Mouse (Mus musculus): ENCODE measurements at regions not wholly inside any gene's neighbourhood (a gene's known extent, or its start where the extent isn't known, plus 50 kb on each side); places are given as distances from the start of the nearest gene placed in this dataset.

DNA sequence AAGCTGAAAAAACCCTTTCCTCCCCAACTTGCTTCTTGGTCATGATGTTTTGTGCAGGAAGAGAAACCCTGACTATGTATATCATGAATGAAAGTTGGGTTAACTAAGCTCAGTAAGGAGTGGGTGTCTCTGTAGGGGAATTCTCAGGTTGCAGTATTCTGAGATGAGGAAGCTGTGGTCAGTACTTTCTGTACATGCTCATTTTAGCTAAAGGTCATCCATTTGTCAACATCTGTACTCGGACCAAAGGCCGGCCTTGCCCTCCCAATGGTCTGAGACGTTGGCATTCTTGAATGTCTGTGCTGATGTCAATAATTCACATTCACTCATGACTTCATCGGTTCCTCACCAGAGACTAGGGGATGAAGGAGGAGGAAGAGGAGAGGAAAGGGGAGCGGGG, 94.9 kb upstream of the Parp11 start:
- no peak for DNase-seq

DNA sequence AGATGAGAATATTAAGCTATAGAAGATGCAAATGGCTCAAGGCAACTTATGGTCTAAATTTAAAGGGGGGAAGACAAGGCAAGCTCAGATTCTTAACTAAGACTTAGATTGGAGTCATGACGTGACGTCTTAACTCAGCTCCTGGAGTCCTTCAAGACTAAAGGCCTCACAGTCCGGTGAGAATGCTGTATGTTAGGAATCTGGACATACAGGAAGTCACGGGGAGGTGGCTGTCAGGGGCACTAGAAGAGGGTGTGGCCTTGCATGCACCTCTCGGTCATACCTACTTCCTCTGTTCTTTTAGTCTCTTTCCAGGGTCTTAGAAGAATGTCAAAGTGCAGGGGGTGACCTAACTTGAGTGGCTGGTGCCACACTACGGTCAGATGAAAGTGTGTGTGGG, 91.5 kb upstream of the Parp11 start:
- no peak for DNase-seq

DNA sequence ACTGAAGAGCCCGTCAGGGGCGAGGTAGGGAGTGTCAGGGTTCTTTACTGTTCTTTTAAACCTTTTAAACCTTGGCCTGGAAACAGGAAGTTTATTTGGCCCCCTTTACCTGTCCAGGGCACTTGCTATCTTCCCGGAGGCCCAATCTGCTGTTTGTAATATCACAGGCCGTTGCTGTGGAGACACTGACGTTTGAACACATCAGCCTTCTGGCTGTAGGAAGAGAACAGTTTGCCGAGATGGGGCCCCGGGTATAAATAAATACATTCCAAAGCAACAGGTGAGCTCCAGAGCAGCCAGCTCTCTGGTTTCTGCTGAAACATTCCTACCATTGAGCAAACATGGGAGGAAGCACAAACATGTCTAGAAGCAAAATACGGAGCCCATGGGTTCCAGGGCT, 90.2 kb upstream of the Parp11 start:
- no peak for DNase-seq

DNA sequence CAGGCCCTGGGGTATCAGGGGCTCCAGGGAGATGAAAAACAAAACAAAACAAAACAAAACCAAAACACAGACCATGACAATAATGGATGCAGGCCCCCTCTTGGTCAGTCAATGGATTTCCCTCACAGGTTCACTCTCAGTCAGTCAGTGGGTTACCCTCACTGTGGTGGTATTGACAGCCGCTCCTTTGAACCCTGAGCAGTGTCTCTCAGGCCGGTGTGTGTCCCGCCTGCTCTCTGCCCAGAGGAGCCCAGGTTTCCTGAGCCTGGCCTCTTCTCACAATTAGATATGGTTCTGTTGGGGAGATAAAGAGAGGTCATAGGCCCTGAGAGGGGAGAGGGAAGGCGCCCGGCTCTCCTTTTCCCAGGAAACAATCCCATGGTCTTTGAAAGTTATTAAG, 87.8 kb upstream of the Parp11 start:
- DNase-seq = no peak

DNA sequence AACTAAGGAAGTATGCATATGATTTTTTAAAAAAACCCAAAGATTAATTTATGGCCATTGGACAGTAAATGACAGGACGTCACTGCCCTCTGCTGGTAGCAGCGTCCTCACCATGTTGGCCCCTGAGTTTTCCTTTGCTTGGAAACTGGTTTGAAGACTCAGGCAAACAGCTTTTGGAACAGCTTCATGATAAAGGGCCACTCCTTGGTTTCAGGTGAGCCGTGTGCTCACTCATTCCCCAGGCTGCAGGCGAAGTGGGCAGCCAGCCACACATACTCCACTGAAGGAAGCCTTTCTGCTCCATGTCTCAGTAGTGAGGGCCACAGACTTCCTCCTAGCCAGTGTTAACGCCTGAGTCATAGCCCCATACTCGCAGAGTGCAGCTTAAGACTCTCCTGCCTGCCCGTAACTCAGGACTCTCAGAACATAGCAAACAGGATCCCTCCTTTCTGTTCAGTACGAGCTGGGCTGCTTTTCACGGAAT, 87.2 kb upstream of the Parp11 start:
- DNase-seq = peak; percentile 70

DNA sequence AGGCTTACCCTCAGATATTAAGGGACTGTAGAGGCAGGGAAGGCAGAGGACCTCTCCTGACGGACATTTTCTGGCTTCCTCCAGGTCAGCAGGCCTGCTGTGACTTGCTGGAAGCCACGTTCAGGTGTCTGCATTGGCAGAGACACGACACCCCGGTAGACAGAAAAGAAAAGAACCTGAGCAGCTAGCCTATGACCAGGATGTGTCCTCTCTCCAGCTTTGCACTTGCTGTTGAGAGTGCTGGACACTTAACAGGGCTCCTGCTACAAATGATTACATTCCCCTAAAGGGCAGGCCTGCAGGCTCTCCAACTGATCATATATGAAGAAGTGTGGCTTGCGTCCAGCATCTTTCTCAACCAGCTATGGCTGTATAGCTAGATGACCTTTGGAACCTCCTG, 84.5 kb upstream of the Parp11 start:
- DNase-seq = no peak

DNA sequence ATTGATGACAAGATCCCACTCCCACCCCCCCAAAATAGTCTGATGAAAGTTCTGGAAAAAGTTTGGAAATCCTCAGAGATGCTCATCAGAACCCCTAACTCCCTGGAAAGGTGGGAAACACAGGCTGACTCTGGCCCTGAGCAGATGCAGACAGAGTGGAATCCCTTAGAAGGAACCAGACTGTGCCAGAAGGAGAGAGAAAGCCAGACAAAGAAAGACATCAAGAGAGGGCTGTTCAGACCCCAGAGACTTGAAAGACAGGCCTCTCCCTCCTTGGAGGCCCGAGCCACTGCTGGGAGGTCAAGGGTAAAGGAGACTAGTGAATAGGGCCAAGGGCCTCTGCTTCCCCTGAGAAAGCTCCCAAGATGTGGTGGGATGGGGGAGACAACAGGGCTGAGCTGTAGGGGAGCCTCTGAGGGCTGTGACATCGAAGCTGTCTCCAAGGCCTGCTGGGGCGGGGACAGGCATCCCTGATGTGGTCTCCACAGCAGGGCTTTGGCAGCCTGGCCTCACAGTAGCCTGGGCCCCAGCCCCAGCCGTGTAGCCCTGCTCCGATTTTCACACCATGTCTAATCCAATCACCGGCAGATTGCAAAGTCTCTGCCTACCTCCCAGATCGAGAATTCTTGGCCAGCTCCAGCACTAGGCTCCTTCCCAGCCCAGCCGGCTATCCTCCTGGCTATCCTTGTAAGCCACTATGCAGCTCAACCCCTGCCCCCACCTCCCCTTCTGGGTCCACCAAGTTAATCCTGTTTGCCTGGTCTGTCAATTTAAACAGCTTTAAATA, 83.5 kb upstream of the Parp11 start:
- no peak for DNase-seq

DNA sequence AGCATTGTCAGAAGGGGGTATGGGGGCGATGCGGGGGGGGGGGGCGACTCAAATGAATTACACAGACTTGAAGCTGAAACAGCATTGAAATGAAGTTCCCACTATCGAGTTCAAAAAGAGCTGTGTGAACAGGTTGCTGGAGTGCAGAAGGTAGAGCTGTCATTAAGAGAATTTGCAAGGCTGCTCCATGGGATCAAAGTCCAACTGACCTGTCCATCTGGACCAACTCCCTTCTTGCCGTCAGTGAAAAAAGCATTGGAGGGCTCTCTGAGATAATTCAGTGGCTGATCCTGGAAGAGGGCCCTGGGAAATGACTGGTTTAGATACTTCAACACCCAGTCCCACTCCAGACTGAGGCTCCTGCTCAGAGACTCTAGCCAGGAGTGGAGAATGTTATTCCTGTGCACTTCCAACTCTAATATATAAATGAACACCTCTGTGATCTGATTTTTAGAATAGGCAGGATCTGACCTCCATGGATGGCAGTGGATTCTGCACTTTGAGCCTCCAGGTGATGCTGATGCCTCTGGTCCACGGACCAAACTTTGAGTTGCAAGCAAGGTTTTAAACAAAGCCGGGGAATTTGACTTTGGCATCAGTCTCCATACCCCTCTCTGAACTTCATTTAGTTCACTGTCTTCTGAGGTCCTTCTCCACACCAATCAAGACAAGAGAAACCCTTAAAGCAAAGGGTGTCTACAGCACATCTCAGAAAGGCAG, 82.6 kb upstream of the Parp11 start:
- no peak for DNase-seq

DNA sequence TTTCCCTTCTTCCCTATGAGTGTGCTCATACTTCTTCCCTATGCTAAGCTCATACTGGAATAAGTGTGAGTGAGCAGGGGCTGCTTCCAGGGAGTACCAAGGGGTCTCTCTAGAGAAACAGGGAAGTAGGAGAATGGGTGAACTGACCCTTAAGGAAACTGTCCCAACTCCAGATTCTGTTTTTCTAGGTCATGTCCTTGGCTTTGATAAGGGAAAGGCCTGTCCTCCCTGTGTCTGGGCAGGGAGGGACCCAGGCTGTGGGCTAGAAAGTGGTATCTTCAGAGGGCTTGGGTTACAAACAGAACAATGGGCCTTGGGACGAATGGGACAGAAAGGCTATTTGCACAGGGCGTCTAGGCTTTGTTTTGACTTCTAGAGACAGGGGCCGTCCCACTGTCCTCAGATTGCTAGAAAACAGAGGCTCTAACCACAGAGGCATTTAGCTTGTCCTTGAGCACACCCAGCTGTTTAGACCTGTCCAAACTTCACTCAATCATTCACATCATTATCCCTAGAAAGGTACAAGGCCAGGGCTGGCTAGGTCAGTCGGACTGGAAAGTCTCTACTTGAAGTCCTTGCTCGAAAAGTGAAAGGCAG, 82.0 kb upstream of the Parp11 start:
- DNase-seq = no peak

DNA sequence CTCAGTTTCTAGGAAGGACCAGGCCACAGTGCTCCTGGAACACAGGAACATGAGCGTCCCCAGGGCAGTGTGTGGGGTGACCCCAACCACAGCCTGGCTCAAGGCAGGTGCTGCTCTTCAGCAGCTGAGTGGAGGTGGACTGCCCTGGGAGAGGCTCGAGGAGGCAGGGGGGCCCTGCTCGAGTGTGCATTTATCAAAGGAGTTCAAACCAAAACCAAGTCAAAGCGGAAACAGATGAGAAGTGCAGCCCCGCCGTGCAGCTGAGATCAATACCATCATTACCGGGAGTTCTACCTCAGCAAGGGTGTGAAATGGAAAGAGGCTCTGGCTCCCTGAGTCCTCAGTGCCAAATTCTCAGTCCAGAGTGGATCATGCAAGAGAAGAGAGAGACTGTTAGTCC, 81.4 kb upstream of the Parp11 start:
- no peak for DNase-seq

DNA sequence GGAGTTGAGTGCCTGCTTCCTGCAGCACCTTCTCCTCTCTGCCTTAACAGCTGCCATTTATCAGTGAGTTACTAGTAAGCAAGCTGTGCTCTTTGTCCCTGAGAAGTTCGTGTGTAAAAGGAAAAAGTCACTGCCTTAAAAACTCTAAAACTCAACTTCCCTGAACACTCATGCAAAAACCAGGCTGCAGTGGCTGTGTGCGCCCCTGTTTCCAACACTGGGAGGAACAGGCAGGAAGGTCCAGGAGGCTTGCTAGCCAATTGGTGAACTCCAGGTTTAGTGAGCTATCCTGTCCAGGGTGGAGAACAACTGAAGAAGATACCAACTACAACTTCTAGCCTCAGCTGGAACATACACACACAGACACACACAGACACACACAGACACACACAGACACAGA, 81.0 kb upstream of the Parp11 start:
- DNase-seq = no peak

DNA sequence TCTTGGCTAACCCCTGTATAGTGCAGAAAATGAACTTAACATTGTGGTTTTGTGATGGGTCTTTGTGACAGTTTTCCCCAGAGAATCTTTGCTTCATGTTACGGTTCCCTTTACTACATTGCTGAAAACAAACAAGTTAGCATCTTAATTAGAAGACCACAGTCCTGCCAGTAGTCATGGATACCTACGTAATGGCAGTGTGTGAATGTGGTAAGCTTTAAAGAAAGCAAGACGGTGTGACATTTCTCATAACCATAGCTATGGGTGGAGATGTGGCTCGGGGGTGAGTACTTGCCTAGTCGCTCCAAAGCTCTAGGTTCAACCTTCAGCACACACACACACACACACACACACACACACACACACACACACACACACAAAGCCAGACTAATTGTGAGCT, 73.6 kb upstream of the Parp11 start:
- DNase-seq = no peak

DNA sequence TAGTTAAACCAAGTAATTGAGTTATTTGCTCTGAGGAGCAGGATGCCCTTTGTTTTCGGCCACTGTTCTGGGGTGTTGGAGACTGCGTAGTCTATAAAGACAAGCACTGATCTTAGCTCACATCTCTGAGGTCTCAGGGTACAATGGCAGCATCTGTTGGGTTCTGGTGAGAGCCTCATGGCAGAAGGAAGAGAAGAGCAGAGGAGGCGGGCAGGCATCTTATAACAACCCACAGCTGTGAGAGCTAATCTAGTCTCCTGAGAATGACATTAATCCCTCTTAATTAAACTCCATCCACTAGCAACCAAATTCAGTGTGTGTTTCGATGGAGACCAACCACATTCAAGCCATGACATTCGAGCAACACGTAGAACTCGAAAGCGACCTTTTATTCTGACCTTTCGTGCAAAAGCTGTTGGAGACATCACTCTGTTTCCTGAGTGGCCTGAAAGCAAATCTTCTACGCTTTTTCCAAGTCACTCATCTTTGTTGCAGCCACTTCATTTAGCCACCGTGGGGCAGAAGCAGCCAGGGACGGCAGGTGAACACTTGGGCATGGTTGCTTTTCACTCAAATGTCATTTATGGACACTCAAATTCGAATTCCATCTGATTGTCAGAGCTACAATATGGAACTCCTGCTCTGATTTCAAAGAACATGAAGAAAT, 72.7 kb upstream of the Parp11 start:
- no peak for DNase-seq

DNA sequence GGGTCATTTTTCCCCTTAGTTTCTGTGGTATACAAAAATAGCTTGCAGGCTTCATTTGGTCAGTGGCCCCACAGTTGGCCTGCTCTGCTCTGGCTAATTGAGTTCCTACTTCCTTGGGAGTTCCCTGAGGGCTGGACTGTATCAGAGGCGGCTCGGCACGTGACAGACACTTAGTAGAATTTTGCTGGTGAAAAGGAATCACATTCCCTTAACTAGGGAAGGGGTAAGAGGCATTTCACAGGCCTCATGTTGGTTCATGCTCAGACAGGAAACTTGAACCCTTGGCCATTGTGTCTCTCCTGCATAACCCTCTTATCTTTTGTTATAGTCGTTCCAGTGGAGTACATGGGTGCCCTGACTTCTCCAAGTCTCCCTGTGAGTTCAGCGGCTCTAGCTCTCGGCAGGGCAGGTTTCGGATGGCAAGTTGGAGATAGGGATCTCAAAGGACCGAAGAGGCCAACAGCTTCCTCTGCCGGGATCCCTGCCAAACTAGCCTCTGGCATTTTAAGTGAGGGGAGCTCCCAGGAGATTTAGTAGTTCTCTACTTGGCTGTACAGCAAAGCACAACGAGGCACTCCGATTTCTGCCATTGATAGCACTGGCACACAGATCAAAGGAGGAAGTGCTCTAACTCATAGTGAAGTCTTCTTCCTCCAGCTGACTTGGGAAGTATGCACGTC, 72.0 kb upstream of the Parp11 start:
- no peak for DNase-seq

DNA sequence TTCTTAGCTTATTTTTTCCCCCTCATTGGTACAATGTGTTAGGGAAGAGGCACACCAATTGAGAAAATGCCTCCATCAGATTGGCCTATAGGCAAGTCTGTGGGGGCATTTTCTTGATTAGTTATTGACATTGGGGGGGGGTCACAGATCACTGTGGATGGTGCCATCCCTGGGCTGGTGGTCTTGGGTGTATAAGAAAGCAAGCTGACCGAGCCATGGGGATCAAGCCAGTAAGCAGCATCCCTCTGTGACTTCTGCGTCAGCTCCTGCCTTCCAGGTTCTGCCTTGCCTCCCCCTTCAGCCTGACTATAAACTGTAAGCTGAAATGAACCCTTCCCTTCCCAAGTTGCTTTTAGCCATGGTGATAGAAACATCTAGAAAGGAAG, 71.5 kb upstream of the Parp11 start:
- no peak for DNase-seq

DNA sequence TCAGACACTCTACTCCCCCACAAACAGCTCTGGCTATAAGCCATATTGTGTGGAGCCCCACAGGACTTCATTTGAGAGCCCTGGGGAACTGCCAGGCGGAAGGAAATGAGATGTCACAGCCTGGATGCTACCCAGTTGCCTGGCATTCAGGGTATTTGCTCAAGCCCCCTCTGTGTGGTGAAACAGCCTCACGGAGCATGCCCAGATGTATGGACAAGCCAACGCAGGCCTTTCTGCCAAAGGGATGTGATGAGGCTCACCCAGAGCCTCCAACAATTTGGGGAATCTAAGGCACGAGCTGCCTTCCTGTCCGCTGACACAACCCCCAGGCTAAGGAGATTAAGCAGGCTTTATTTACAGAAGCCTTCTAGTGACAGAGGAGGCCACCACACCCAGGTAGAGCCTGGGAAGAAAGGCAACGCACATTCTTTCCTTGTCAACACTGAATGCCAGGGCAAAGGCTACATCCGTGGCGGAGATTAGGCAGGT, 70.9 kb upstream of the Parp11 start:
- no peak for DNase-seq

DNA sequence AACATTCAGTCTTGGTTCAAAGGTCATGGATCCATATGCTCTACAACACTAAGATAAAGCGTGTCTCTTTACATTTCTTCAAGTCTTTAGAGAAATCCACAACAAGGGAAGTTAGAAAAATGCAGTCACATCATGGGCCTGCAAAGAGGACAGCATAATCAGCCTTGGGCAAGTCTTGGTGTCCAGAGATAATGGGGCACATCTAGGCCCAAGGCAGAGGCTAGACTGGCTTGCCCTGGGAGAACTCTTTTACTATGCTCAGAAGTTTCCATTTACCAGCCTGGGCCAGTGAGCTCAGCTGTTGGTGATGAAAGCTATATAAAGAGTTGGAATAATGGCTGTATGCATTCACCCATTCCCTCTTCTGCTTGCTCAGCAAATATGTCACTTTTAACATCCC, 67.9 kb upstream of the Parp11 start:
- no peak for DNase-seq

DNA sequence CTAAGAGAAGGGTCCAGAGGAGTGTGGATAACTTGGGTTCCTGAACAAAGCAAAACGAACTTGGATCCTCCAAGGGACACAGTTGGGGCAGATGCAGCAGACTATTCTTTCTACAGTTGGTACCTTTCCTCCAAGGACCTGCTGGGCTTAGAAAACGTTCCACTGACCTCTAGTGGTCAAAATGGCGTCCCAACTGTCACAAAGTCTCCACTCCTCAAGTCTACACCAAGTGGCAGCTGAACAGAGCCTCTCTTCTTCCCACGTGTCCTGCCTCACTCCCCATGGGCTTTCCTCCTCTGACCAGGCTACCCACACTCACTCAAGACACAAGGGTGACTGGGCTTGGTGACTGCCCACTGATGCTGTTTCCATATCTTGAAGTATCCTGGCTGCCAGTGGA, 67.1 kb upstream of the Parp11 start:
- peak; percentile 5 for DNase-seq

DNA sequence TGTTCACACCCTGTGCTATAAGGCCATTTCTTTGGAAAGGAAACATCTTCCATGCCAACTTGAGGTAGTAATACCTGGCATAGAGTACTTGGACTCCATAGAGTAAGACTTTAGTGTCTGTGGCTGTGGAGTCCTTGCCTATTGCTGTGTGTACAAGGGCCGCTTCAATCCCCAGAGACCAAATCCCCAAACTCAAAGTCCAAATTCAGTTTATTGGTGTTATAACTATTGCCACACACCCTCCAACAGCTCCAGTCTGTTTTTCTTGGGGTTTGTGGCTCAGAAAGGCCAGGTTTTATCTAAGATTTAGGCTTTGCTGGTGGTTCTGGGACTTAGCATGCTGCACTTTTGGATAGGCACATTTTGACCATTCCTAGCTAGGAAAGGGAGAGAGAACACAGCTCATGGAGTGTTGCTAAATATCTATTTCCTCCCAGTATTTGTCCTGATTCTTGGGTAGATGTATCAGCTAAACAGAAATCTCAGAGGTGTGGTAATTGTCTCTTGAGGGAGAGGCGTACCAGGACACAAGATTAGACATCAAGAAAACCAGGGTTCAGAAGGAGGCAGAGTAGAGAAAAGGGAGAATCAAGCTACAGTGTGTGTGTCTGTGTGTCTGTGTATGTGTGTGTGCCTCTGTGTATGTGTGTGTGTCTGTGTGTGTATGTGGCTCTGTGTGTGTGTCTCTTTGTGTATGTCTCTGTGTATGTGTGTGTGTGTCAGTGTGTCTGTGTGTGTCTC, 65.3 kb upstream of the Parp11 start:
- DNase-seq = no peak

DNA sequence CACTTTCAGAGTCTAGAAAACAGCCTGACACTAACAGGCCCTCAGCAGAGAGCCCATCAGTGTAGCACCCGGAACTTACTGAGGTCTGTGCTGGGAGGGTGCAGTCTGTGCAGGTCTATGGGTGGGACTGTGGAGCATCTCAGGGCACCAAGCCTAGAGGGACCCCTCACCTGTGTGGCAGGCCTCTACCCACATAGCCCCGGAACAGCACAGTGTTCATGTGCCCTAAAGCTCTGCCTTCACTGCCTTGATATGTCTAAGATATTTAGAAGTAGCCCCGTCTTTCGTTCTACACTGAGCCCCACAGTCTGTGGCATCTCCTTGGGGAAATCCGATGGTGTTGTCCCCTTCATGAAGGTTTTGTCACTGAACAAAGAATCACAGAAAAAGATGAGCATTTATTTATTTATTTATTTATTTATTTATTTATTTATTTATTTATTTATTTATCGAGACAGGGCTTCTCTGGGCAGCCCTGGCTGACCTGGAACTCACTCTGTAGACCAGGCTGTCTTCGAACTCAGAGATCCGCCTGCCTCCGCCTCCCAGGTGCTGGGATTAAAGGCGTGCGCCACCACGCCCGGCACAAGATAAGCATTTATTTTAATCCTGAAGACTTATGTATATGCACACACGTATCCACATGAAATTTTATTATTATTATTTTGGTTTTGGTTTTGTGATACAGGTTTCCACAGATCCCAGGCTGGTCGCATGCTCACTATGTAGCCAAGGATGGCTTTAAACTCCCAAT, 55.2 kb upstream of the Parp11 start:
- no peak for DNase-seq

Data from right cerebral cortex, adult 18-20 months (tissue).